Mouse (Mus musculus) lung, adult 2 months (tissue): ENCODE measurements around the gene Hoxd13.

Experiments used
- CTCF ChIP-seq: fragments of 200-500 bp; IDR thresholded peaks from 2 replicates; pipeline ENCODE4 v1.5.1; 2011; ENCODE audit warnings: mild to moderate bottlenecking, low read length, control low read depth; ENCODE audit not compliant: insufficient read depth
- POLR2A ChIP-seq: fragments of 200-500 bp; IDR thresholded peaks from 2 replicates; pipeline ENCODE4 v1.6.1; 2011; ENCODE audit warnings: low read depth, mild to moderate bottlenecking, control low read depth, low read length, borderline replicate concordance; ENCODE audit errors: extremely low read depth

- TF ChIP-seq CTCF (no peak), POLR2A (no peak)
Observed at GRCm38 (mm10) chr2:74684106-74684505, 16.0 kb downstream of the Hoxd13 start.
